Mouse (Mus musculus): ENCODE measurements at regions not wholly inside any gene's neighbourhood (a gene's known extent, or its start where the extent isn't known, plus 50 kb on each side); places are given as distances from the start of the nearest gene placed in this dataset.

GRCm38 (mm10) chr13:107838126-107838715, 206.0 kb upstream of the Smim15 start:
- intact Hi-C loops (cut with DNase I) = no loop called here
- no peak for DNase-seq

DNA sequence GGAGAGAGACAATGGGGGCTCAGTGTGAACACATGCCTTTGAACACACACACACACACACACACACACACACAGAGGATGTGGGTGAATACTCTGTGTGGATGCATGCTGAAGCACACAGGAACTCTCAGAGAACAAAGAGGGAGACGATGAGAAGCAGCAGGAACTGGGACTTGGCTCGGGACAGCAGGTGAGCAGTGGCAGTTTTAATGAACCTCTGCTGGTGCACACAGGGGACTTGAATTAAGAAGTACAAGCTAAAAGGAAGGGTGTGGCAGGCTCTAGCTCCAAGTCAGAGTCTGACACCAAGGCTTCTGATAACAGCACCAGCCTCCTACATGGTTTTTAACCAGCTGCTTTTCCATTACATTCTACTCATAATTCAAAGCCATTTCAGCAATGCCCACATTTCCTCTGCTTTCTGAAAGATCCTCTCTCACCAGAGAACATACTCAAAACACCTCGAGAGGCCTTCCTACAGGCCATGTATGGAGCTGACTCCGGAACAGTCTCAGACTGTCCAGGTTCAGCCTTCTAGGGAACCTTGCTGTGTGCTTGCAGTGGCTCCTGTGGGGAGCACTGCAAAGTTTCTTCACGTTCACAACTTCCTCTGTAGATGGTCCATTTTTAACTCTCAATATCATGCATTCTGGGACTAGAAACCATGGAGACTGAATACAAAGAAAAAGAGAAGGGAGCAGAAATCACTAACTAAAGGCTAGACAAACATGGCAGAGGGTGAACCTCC, 206.9 kb upstream of the Smim15 start:
- intact Hi-C loops (cut with DNase I) = no loop called here
- DNase-seq = no peak

- no peak for DNase-seq
- intact Hi-C loops (cut with DNase I) = no loop called here
Measured at GRCm38 (mm10) chr13:107835756-107836385, 208.4 kb upstream of the Smim15 start.

- DNase-seq = no peak
- intact Hi-C loops (cut with DNase I) = no loop called here
Measured at GRCm38 (mm10) chr13:107831997-107832396, 212.2 kb upstream of the Smim15 start.

DNA sequence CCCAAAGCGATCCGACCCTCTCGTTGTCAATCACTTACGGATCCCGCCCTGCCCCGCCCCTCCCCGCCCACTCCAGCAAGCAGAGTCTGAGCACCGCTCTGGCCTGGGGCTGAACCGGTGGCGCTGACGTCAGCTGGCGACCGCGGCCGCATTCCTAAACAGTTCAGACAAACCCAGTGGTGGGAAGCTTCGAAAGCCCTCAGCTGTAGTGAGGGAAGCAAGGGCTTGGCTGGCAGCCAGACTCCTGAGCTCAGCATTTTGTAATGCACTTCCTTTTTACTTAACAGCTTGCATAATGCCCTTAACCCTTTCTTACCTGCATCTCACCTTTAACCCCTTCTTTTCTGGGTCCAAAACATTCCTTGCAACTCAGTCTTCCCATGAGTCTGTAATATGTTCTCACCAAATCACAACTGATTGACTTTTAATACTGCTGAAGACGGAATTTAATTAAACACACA, 213.0 kb upstream of the Smim15 start:
- intact Hi-C loops (cut with DNase I) = no loop called here
- peak; percentile 90 for DNase-seq

- no peak for DNase-seq
- intact Hi-C loops (cut with DNase I) = no loop called here
Measured at GRCm38 (mm10) chr13:107830281-107830680, 214.0 kb upstream of the Smim15 start.

DNA sequence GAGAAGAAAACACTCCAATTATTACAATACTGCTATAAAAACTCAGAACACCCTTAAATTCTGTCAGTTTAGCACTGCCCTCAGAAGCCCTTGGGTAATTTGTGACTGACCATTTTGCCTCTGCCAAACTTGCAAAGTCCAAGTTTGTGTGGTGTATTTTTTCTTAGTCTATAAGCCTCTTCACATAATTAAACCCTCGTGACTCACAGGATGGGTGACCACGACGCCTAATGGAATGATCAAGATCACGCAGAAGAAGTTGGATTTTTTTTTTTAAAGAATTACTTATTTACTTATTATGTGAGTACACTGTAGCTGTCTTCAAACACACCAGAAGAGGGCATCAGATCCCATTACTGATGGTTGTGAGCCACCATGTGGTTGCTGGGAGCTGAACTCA, 214.4 kb upstream of the Smim15 start:
- intact Hi-C loops (cut with DNase I) = no loop called here
- no peak for DNase-seq

- no peak for DNase-seq
- intact Hi-C loops (cut with DNase I) = no loop called here
Measured at GRCm38 (mm10) chr13:107825636-107826035, 218.6 kb upstream of the Smim15 start.

GRCm38 (mm10) chr13:107823342-107823741, 220.9 kb upstream of the Smim15 start:
- intact Hi-C loops (cut with DNase I) = no loop called here
- DNase-seq = no peak

- intact Hi-C loops (cut with DNase I) = no loop called here
- DNase-seq = no peak
Measured at GRCm38 (mm10) chr13:107822198-107822597, 222.0 kb upstream of the Smim15 start.

DNA sequence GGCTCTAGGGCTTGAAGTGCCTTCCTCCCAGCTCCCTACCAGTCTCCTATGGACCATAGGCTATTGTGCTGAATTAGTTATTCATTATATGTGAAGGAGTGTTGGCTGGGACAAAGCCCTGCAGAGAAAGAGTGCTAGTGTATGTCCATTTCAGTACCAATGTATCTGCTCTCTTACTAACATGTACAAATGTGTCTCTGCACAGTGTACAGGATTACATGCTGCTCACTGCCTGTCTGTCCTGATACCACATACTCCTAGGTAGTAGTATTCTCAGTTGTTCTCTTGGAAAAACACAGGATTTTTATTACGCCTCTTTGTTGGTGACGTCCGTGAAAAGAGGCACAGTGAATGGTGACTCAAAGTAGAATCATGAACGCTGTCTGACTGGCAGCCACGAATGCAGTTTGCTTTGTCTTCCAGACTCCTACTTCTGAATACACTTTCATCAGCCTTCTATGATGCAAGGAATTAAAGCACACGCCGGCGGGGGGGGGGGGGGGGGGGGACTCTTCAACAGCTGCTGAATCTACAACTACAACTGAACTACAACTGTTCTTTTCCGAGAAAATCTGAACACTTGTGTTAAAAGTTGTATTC, 230.6 kb upstream of the Smim15 start:
- no peak for DNase-seq
- intact Hi-C loops (cut with DNase I) = no loop called here

- intact Hi-C loops (cut with DNase I) = no loop called here
- no peak for DNase-seq
Measured at GRCm38 (mm10) chr13:107812014-107812413, 232.2 kb upstream of the Smim15 start.

GRCm38 (mm10) chr13:107810802-107811192, 233.4 kb upstream of the Smim15 start:
- no peak for DNase-seq
- intact Hi-C loops (cut with DNase I) = no loop called here

DNA sequence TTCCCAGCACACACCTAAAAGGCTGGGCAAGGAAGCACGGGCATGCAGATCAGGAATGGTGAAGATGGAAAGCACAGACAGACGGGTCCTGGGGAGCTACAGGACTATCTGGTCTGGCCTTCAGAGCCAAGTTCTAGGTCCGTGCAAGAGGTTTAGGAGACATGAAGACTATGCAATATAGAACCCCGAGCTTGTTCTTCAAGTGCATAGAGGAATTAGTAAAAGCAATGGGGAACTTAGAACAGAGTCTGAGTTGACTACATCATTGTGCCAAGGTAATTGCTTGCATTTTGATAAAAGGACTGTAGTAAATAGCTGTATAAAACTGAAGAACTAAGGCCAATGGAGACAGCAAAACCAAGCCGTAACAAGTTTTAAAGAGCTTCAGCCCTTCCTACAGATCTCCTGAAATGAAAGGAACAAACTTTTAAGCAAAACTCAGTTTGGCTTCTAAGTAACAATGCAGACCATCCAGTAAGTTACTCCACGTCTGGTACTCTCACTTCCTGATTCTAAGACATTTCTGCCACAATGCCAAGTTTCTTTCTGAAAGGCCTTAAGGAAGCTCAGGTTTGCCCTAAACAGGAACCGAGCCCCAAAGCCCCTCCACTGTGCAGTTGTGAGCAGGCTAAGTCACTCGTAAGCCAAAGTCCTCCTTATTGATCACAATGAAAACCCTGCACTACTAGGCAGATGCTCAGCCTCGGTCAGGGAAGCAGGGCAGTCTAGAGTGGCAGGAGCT, 234.0 kb upstream of the Smim15 start:
- intact Hi-C loops (cut with DNase I) = no loop called here
- DNase-seq = no peak

DNA sequence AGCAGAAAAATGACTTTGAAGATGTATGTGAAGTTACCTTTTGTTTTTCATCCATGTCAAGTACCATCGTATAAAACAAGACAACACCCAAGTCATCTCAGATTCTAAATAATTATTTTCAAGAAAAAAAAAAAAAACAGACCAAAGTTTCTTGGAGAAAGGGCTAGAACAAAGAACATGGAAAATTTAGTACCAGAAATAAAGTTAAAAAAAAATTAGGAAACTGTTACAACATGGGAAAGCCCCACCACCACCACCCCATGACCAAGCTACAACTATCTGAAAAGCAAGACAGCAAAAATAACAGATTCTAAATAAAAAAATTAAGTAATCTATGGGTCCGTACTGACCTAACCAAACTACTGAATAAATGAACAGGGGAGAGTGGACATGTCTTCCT, 235.3 kb upstream of the Smim15 start:
- intact Hi-C loops (cut with DNase I) = no loop called here
- DNase-seq = no peak

GRCm38 (mm10) chr13:107804418-107804817, 239.8 kb upstream of the Smim15 start:
- intact Hi-C loops (cut with DNase I) = no loop called here
- DNase-seq = no peak

DNA sequence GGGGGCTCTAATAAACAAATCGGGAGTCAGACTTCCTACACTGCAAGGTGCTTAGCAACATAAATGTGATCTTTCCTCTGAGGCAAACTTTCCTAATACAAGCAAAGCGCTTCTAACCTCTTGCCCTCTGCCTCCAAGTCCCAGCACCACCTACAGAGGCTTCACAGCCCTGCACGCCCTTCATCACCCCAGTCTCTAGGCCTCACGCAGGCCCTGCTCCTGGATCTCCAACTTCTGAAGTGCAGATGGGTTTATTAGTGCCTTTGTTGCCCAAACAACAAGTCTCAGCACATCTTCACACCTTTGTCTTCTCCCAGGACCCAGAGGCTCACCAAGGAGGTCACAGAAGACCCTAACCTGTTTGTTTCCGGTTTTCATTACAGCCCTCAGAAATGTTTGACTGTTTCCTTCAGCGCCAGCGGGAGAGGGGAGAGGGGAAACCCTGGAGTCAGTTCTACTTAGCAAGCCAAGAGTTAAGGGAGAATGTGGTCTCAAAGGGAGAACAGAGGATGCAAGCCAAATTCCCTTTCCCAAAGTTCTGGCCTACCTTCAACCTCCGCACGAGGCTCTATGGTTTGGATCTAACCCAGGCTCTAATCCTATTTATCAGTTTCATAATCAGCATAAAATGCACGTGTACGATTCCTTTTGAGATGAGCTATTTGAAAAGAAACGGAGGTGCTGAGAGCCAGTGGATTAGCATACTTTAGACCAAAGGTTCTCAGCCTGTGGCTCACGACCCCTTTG, 244.9 kb upstream of the Smim15 start:
- intact Hi-C loops (cut with DNase I) = no loop called here

DNA sequence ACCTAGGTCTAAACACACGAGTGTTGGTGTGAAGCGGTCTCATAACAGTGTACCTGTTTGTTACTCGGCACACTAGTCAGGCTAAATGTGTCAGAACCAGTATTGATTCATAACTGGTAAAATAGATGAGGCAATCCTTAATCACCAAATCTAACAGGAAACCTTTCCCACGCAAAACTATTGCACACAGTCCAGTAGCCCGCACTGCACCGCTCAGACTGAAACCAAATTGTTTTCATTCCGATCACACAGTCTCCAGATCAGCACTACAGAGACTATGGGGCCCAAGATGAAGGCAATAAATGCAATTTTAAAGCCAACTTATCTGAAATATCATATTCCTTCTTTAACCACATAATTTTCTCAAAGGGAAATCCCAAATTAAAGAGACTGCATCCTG, 246.1 kb upstream of the Smim15 start:
- no peak for DNase-seq
- intact Hi-C loops (cut with DNase I) = no loop called here

More for the DNA sequence above, 244.9 kb upstream of the Smim15 start:
- DNase-seq = no peak

- intact Hi-C loops (cut with DNase I) = no loop called here
- no peak for DNase-seq
Measured at GRCm38 (mm10) chr13:107795516-107795915, 248.7 kb upstream of the Smim15 start.

DNA sequence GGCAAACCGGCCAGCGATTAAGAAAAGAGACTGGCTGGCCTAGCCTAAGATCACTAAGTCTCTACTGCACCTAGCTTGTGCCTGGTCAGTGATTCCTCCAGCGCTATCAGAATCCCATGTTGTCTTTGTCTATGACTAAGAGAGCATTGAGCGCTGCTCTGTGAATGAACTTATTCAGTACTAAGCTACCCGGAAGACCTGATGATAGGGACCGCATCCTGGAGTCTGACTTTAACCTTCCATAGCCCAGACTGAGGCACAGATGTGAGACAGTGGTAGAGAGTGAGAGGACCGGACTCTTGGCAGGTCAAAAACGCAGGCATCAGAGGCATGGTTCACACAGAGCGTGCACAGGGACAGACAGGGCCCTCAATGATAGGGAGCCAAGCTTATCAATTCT, 252.5 kb upstream of the Smim15 start:
- intact Hi-C loops (cut with DNase I) = no loop called here
- no peak for DNase-seq
